Mouse (Mus musculus) spleen, postnatal 4 days (tissue): ENCODE results near the gene Gfod1.

Source experiments
- DNase-seq, 2 experiments: peaks; one replicate each; pipeline ENCODE4 v3.0.0; 2022; ENCODE audit warnings: low spot score in 2 of 2

Gene Gfod1

DNA sequence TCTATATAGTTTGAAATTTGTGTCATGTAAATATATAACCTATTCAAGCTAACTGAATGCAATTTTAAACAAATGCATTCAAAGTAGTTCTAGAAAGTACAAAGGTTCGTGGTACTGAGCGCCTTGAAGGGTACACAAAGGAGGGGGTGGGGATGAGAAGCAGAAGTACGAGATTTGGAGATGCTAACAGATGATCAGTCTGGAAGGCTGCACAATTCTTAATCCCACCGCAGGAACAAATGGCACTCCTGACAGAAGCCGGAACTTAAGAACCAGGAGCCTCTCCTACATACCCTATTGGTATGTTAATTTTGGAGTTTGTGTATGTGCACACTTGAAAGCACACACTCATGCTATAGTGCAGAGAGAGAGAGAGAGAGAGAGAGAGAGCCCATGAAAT, 4.8 kb downstream of the Gfod1 start:
- DNase-seq = no peak

DNA sequence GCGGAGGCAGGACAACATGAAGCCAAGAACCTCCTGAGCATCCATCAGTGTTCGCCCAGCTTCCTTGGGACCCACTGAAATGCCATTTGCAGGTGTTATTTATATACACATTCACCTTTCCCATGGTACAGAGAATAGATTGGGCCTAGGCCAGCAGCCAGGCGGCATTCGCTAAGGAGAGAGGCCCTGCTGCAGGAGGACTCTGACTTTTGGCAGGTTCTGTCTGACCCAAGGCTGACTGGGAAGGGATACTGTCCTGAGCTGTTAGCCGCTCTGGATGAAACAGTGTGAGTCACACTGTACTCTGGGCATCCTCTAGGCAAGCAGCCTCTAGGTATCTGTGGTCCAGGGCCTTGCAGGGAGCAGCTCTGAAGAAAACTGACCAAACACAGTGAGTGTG, 6.4 kb downstream of the Gfod1 start:
- DNase-seq = no peak

DNA sequence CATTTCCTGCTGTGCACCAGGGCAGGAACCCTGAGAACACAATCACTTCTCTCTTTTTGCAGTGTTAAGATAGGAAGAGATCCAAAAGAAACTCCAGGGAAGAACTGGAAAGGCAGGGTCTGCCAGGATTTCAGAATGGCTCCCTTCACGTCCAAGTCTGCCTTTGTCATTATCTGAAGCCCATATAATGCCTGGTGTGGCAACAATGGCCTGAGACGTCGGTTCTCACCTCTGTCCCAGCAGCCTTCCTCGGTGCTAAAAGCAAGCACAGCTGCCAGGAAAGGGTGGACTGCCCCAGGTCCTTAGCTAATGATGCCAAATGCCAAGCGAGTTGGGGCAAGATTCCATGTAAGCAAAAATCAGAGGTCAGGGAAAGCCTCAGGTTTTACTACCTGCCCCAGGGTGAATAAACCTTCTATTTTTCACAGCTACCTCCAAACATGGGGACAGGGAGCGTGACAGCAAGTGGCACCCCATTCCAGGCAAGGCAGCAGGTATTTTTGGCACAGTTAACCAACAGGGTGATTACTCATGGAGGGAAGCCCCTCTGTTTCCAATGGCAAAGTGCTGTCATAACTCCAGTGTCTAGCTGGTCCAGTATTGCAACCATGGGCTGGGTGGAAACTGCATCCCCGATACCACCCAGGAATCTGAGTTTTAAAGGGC, 7.7 kb downstream of the Gfod1 start:
- no peak for DNase-seq

DNA sequence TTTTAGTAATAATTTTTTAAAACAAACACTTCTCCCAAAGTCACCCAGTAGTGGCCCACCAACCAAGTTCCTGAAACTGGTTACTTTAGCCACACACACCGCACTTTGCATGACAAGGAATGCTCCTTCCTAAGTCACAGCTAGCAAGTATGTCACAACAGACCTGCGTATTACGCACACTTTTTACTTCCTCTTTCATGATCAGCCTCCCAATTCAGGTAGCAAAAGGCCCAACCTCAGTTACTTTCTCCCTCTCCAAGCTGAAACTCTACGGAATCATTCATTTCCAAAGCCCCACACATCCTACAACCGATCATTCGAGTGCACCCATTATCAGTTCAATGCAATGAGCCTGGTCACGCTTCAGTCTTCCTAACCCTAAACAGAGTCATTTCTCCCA, 8.3 kb downstream of the Gfod1 start:
- peak in 1 of 2 experiments; percentile 39 for DNase-seq

DNA sequence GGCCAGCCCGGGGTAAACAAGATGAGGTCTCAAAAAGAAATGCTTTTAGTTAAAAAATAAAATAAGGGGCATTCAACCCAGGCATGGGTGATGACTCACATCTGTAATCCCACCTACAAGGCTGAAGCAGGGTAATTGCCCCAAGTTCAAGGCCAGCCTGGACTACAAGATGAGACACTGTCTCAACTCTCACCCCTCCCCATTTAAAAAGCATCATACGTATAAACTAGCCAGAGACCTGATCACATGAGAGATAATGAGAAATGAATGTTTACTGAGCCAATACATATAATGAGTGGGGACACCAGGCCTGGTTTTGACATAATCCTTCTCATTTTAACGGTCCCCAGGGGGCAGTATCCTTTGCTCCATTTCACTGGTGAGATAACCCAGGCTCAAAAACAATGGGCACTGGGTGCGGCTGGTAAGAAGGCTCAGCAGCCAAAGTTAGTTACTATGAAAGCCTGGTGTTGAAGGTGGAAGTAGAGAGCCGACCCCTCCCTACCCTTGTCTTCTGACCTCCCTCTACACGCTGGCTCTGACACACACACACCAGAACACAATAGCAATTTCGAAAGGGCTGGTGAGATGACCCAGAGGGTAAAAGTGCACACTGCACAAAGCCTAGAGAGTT, 8.9 kb downstream of the Gfod1 start:
- peak in 1 of 2 experiments; percentile 16 for DNase-seq

DNA sequence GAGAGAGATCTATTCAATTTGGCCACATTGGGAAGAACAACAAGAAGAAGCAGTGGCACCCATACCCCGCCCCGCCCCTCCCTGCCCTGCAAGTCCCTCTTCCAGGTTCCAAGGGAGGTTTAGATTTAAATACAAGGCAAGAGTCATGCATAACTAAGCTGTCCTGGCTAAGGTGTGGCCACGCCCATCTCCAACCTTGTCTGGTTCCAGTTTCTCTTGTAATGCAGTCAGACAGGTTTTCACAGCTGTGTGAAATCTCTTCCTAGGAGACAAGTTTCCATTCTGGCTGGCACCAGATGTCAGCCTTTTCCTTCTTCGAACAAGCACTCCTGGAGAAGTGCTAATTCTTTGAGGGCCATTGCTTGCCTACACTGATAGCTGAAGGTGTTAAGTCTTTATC, 11.1 kb downstream of the Gfod1 start:
- DNase-seq = no peak

DNA sequence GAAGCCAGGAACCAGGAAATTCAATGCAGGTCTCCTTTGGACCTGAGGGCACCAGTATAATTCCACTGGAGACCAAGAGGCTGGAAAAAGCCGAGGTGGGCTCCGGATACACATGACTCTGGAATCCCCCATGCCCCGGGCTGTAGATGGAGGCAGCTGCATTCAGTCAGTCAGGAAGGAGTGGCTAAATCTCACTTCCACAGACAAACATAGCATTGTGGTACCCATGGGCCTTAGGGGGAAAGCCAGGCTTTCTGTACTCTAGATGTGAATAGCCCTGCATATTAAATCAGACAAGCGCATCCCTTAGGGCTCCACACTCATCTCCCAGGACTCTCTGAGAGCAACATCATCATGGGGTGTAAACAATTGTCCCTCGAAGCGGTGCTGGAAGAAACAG, 14.9 kb downstream of the Gfod1 start:
- no peak for DNase-seq

DNA sequence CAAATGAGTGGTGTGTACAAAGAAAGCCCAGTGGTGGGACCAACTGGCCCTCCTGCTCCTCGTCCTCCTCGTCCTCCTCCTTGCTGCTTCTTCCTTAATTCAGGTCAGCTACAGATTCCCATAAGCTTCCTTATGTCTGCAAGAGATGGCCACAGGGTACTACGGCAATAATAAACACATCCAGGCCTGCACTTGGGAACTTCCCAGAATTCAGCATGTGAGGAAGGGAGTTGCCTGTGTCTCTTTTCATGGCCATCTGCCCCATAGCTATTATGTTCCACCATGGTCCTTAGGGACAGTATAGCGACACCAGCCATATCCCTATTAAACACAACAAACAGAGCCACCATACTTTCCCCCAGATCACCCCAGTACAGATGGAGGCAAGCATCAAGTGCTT, 15.5 kb downstream of the Gfod1 start:
- no peak for DNase-seq

DNA sequence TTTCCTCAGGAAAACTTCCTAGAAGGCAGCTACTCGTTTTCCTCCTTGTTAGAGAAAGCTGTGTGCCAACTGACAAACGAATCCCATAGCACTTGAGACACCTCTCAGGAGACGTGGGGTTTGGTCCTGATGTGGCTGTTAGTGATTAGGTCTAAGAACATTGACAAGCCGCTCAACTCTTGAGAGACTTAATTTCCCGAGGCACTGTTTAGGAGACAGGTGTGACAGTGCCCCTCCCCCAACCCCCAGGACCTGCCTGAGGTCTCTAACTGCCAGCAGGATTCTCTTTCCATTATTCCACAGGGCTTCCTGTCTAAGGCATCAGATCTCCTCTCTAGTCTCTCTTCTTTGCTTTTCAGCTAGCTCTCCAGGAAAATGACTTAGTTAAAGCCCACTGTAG, 15.9 kb downstream of the Gfod1 start:
- DNase-seq = no peak

DNA sequence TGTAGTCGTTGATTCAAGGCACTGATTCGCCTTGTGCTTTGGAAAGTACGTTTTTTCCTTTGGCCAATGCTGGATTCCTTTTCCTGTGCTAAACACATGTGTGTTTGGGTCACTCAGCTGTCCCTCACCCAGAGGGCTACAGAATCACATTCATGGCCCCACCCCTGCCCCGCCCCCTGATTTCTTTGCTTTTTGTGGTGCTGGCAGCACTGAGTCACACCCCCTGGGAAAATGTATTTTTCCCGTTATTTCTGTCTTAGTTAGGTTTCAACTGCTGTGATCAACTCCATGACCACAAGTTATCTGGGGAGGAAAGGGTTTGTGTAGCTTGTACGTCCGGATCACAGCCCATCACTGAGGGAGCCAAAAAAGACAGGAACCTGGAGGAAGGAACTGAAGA, 17.1 kb downstream of the Gfod1 start:
- DNase-seq = no peak

DNA sequence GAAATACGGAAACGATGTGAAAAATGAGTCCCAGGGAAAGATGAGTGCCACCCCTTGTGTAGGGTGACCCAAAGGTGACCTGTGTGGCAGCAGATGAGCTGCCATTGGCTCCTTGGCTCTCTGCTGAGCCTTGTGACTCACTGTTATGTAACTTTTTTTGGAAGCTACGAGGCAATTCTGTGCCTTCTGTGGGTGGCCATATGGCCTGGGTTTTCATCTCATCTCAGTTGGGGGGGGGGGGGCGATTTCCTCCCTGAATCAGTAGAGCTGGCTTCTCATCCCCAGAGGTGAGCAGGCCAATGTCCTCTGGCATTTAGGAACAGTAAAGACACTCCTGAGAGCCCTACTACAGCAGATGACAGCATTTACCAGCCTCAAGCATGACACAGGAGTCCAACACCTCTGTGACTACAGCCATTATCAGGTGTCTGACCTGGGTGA, 19.2 kb downstream of the Gfod1 start:
- DNase-seq = no peak

DNA sequence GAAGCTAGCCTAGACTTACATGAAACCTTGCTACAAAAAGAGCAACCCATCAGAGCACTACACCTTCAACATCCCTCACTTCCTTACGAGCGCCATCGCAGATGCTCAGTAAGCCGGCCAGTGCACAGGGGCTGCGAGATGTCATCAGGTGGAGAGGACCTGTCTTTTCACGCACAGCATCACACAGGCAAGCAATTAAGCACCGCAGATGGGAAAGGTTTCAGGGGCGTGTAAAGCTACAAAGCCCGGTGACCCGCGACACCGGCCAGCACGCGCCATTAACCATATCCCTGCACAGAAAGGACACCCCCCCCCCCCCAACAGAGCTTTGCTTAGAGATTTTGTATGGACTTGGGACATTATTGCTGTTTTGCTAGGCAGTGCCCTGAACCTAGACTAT, 30.1 kb downstream of the Gfod1 start:
- DNase-seq = no peak

DNA sequence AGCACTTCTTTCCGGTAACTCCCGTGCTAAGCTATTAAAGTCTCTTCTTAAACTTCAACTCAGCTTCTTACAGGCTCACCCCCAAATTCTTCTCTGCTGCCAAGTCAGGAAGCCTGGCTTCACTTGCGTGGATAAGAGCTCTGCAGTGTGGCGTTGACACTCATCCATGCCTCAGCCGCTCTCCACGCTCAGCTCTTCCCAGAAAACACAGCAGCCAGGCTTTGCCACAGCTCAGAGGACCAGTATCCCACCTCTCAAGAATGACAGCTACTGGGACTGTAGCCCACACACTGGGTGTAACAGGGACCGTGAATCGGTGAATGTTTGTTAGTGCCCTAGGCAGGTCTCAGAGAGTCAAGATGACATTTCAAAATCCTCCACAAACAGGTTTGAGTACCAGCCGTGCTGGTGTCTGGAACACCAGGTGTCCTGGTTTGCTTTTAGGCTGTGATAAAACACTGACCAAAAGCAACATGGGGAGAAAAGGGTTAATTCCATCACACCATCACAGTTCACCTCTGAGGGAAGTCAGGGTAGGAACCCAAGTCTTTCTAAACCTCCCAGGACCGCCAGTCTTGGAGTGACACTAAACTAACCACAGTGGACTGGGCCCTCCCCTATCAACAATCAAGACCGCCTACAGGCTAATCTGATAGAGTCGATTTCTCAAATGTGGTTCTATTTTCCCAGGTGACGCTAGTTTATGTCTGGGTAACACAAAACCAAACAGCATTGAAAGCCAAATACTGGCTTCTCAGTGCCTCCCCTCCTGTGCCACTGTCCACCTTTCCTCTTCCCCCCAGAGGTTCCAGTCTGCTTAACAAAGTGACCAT, 31.5 kb downstream of the Gfod1 start:
- DNase-seq = no peak

DNA sequence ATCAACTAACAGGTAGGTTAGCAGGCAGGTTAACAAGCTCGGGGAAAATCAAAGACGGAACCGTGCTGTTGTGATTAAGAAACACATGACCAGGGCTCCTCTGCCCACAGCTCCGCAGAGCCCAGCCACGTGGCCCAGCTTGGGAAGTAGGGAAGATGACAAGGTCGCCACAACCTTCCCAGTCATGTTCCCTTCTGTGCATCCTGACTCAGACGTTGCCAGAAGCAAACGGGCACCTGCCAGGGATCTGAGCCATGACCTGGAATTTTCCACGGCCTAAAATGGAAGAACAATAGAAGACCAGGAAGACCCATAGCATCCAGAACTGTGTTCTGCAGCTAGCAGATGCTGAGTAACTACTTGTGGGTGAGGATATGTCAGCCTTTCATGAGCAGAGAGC, 32.5 kb downstream of the Gfod1 start:
- DNase-seq = no peak

DNA sequence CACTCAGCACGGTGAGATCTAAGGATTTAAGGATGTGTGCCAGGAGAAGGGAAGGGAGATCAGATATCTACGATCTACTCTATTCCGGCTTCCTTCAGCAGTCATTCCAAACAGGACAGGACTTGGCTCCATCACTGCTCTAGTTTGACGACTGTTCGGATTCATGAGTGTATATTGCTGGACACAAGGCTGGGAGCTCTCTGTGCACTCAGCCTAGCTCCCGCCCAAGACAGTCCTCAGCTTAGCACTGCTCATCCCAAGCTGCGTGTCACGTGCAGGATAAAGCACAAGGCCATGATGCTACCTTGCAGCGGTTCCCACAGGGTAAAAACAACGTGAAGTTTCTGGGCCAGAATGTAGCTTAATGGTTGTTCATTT, 33.8 kb downstream of the Gfod1 start:
- DNase-seq = no peak

DNA sequence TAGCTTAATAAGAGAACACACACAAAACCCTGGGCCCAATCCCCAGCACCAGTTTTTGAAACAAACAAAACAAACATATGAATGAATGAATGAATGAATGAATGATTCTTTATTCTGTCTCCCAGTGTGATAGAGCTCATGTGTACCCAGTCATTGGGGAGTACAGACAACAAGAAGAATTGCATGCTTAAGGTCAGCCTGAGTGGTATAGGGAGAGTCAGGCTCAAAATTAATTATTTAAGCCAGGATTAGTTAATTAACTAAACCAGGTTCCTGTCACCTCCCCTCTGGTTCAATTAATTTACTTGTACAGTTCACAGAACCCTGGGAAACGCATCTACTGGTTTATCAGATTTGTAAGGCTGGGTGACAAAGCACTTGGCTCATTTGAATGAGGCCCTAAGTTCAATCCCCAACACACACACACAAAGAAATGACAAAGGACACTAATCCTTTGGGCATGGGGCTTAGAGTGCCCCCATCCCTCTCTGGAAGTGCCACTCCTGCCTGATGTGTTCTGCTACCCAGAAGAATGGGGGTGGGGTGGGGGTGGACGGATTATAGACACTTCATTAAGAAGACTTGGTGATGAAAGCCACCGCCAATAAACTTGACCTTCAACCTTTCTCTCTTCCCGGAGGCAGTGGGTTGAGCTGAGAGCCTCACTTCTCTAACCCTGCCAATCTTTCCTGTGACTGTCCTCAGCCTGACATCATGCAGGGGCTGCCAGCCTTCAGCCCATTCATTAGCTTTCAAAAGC, 34.3 kb downstream of the Gfod1 start:
- DNase-seq = no peak

DNA sequence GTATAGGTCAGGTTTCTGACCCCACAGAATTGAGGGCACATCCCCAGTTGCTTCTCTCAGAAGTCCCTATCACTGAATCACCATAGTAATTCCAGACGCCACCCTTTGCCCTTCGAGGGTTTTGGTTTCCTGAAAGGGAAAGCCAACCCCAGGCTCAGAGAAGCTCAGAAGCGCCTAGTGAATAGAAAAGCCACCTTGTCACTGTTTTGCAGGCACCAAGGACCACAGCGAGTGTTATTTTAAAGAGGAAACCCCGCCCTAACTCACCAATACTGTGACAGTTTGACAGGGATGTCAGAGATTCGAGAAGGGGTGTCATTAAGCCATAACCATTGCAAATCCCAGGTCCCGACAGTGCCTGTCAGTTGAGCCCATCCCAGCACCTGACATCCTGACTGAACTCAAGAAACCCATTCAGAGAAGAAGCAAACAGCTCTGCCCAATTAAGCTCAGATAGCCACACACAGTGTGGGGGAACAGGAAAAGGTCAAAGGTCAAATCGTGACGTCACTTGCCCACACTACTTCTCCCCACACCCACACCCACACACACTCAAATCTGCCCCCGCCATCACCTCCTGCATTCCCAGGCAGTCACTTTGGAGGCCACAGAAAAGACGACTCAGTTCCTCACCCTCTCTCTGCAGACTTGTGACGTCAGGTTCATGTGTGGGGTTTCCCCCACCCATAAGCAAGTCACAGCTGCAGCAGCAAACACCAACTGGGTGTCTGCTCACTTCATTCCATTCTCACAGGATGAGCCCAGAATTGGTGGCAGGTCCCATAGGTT, 35.2 kb downstream of the Gfod1 start:
- peak; percentile 34 to 67 for DNase-seq

DNA sequence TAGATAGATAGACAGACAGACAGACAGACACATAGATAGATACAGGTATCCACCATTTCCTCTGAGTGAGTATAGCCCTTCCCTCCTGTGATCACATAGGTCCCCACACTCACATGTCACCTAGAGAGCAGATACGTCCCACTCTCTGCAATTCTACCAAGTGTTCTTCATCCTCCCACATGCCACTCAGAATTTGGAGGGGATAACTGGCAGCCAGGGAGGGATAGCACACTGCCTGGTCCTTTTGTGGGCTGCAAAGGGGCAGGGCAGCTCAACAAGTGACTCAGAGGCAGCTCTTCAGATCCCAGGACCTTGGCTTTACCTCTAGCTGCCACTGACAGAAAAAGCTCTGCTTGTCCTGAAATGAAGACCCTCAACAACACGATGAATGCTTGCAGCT, 36.1 kb downstream of the Gfod1 start:
- DNase-seq = no peak

DNA sequence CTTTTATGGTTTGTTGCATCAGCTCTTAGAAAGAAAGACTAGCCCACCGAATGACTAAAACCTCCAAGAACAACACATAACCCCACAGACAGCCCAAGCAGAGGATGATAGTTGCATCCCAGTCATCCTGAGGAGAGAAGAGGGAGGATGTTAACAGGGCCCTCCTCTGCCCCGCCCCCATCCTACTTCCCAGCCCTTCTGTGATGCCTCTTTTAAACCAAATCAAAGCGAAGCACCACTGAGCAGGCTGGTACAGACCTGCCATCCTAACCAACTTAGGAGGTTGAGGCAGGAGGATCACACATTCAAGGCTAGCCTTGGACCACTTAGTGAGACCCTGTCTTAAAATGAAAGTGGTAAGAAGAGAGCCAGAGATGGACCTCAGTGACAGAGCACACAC, 36.8 kb downstream of the Gfod1 start:
- no peak for DNase-seq

DNA sequence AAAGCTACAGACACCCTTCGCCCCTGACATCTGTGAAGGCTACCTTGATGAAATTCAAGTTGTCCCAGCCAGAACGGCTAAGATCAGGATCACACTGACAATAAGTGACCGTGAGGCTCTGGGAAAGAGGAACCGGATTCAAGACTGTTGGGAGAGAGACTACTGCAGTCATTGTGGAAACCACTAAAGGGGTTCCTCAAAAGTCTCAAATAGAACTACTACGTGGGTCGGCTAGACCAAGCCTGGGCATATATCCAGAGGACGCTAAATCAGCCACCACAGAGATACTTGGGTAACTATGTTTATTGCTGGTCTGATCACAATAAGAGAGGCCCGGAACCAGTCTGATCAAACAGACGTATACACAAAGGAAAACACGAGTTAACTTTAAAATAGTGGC, 37.6 kb downstream of the Gfod1 start:
- DNase-seq = no peak

DNA sequence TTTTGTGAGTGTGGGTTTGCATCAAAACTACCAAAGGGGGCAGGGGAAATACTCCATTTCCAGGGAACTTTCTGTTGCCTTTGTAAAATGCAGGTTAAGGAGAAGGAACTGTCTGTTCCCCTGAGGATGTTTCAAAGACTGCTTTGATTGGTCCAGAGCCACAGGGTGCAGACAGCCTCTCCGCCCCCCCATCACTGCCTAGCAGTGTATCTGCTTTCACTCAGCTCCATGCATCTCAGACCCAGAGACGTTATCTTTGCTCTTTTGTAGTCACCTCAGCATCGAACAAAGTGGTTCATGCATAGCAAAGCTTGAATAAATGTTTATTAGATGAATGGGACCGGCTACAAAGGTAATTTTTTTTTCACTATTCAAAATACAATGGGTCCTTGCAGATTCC, 38.9 kb downstream of the Gfod1 start:
- no peak for DNase-seq

DNA sequence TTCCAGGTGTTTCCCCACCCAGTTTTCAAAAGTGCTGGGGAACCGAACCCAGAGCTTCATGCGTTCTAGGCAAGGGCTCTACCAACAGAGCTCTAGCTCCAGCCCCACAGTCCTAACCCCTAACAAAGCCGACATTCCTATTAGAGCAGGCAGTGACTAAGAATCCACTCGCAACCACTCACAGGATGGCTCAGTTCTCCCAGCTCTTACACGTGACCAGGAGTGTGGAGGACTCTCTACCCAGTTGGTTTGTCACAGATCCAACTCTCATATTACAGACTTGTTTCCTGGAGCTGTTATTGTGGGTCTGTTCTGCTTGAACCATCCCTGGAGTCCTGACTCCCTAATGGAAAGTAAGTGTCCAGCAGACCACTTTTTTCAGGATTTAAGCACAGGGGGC, 40.3 kb downstream of the Gfod1 start:
- no peak for DNase-seq
